In genomic region chr15:78179775-78180174, GRCm38 (mm10) we compare ENCODE assay signal across 29 mouse cellular contexts. TPM values are rescaled to one million over a fixed set of nuclear protein-coding genes. Genes with fewer than 3 reads are reported as not detected.
"Had no signal": no experiment of that assay in that cellular context is flagged by ENCODE, and none has a peak within 500 bp of the region (broad histone marks: within the 10 kb centered on the region; RNA-seq: fewer than 3 reads in every experiment).

No protein-coding gene starts in this region.

- H3K9ac ChIP-seq: forebrain, postnatal 0 days; heart, embryonic 13.5 days; heart, embryonic 15.5 days; hindbrain, embryonic 13.5 days; hindbrain, embryonic 15.5 days; kidney, embryonic 15.5 days; limb, embryonic 12.5 days had no signal

- H3K27me3 ChIP-seq: hindbrain, embryonic 15.5 days had no signal

- H3K9me3 ChIP-seq: heart, embryonic 13.5 days; heart, embryonic 15.5 days; hindbrain, embryonic 13.5 days; hindbrain, embryonic 15.5 days; kidney, embryonic 15.5 days; limb, embryonic 12.5 days had no signal

- ATAC-seq: forebrain, postnatal 0 days; hindbrain, postnatal 0 days; intestine, embryonic 16.5 days had no signal

- H3K27ac ChIP-seq: heart, adult 2 months; heart, embryonic 13.5 days; heart, embryonic 15.5 days; hindbrain, embryonic 13.5 days; hindbrain, embryonic 15.5 days; hindbrain, postnatal 0 days; kidney, embryonic 15.5 days; kidney, postnatal 0 days; limb, embryonic 12.5 days had no signal

- H3K36me3 ChIP-seq: heart, embryonic 13.5 days; heart, embryonic 15.5 days; hindbrain, embryonic 13.5 days; hindbrain, embryonic 15.5 days; kidney, embryonic 15.5 days; limb, embryonic 12.5 days had no signal

- H3K4me2 ChIP-seq: heart, embryonic 11.5 days; heart, embryonic 13.5 days; heart, embryonic 15.5 days; hindbrain, embryonic 13.5 days; hindbrain, embryonic 15.5 days; kidney, embryonic 15.5 days; limb, embryonic 12.5 days had no signal

- DNase-seq: forebrain, postnatal 0 days; gastrocnemius, postnatal 14 days; gastrocnemius, postnatal 36 days; heart, adult 11 months; heart, adult 2 months; heart, postnatal 14 days; heart, postnatal 36 days; kidney, adult 11 months; kidney, adult 2 months; kidney, adult 9 months; kidney, postnatal 14 days; kidney, postnatal 36 days; layer of hippocampus, adult 9-11 months; layer of hippocampus, postnatal 36 days; left cerebral cortex, postnatal 4 days had no signal

- H3K4me3 ChIP-seq: heart, adult 2 months; heart, embryonic 13.5 days; heart, embryonic 15.5 days; hindbrain, embryonic 13.5 days; hindbrain, embryonic 15.5 days; kidney, embryonic 15.5 days; limb, embryonic 12.5 days had no signal

RNA-seq across cellular contexts. Expression of gene Pvalb, which starts 26.4 kb away (rescaled TPM):
- polyA plus RNA-seq: intestine, embryonic 14.5 days; intestine, embryonic 16.5 days; kidney, embryonic 15.5 days; limb, embryonic 12.5 days had no signal

RNA-seq across cellular contexts. Expression of gene Cacng2, which starts 59.9 kb away (rescaled TPM):
- polyA plus RNA-seq: gonadal fat pad, adult 2 months; heart, adult 2 months; heart, embryonic 13.5 days; heart, embryonic 15.5 days; heart, postnatal 0 days; kidney, postnatal 0 days; large intestine, adult 2 months; limb, embryonic 12.5 days had no signal
